Mouse (Mus musculus): ENCODE data around the gene Fbxl7.
A peak's percentile ranks its signal among the peaks of the same experiment; 100 is the strongest.

The Fbxl7 gene

DNA sequence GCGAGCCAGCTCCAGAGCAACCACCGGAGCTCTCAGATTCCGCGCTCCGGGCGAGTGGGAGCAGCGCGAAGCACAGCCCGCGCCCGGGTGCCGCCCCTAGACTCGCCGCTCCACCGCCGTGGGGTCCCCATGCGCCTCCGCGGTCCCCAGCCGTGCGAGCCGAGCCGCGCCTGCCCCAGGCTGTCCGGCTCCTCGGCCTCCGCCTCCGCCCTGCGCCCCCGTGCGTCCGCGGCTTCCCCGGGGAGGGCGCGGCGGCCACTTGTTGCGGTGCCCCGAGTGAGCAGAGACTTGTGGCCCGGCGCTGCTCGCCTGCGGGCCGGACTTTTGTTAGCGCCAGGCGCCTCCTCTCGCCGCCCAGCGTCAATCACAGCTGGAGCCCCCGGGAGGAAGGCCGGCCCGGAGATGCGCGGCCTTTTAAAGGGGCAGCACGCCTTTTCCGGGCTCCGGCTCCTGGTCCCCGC, at the start of gene Fbxl7:
TSS of gene Fbxl7 (minus strand) at position 330 of the 461 bp plus-strand sequence.
- DNase-seq (ENCODE audit: low spot score): peak; percentile 85

- DNase-seq (ENCODE audit: low spot score): no peak
Measured at GRCm38 (mm10) chr15:26922026-26922425, 26.6 kb upstream of the Fbxl7 start.

DNA sequence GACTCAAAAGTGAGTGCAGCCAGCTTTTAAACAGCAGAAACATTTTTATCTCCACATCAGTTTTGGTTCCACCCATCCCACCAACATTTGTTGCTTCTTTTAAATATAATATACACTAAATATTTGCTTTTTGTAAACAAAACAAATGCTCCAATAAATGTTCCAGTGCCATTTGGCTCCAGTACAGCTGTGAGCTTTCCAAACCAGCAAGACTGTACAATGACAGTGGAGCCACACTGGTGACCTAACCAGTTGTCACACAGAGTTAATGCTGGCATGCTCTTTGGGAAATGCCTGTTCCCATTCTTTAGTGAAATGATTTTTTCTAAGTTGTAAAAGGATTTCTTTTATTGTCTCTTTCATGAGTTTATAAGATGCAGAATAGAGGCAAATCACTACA, 18.0 kb upstream of the Fbxl7 start:
- no peak for DNase-seq (ENCODE audit: low spot score)

- peak; percentile 71 for DNase-seq (ENCODE audit: low spot score)
Measured at GRCm38 (mm10) chr15:26895761-26896160, 381 bp upstream of the Fbxl7 start.

- DNase-seq (ENCODE audit: low spot score): peak; percentile 52
Measured at GRCm38 (mm10) chr15:26894801-26895229, 565 bp downstream of the Fbxl7 start.

DNA sequence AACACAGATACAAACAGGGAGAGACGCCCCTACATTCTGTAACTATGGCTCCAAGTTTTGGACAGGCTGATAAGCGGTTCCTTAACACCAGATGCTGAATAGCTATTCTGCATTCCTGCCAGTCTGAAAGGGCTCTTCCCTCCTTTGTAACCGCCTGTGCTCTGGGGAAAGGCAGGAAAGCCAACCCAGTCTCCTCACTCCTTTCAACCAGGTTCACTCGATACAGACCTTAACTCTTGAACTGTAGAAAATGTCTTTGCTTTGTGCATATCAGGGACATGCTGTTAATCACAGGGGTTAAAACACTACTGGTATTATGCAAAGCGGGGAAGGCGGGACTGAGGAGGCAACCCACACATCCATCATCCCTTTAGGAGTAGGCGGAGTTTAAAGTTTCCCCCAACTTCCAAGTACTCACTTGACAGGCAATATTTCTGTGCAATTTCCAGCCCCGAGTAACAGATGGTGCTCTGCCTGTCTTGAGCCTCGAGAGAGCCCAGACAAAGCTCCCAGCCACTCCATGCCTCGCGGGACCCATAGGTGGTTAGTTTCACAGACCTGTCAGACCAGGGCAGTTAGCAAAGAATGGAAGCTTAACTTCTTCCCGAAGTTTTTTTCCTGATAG, 1.2 kb downstream of the Fbxl7 start:
- peak; percentile 79 for DNase-seq (ENCODE audit: low spot score)

GRCm38 (mm10) chr15:26893136-26893535, 2.2 kb downstream of the Fbxl7 start:
- DNase-seq (ENCODE audit: low spot score): no peak

- DNase-seq (ENCODE audit: low spot score): no peak
Measured at GRCm38 (mm10) chr15:26889971-26890370, 5.4 kb downstream of the Fbxl7 start.

- DNase-seq (ENCODE audit: low spot score): no peak
Measured at GRCm38 (mm10) chr15:26888170-26888569, 7.2 kb downstream of the Fbxl7 start.

GRCm38 (mm10) chr15:26885979-26886378, 9.4 kb downstream of the Fbxl7 start:
- DNase-seq (ENCODE audit: low spot score): no peak

GRCm38 (mm10) chr15:26880212-26880956, 15.0 kb downstream of the Fbxl7 start:
- DNase-seq (ENCODE audit: low spot score): no peak

DNA sequence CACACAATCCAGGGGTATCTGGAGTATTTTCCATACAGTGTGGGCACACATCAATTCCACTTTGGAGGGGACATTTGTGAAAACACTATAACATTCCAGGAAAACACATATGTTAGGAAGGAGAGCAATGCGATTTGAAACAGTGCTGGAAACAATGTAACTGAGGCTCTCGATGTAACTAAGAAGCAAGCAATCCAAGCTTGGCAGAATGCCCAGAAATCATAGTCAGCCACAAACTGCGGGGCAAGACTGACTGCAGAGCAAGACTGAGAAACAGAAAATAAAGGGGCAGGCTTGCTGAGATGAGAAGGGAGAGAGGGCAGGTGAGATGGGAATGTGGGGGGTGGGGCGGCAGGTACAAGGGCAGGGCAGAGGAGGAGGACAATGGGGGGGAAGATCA, 19.7 kb downstream of the Fbxl7 start:
- DNase-seq (ENCODE audit: low spot score): no peak

GRCm38 (mm10) chr15:26872234-26872633, 23.1 kb downstream of the Fbxl7 start:
- no peak for DNase-seq (ENCODE audit: low spot score)

GRCm38 (mm10) chr15:26869197-26869596, 26.2 kb downstream of the Fbxl7 start:
- DNase-seq (ENCODE audit: low spot score): no peak

DNA sequence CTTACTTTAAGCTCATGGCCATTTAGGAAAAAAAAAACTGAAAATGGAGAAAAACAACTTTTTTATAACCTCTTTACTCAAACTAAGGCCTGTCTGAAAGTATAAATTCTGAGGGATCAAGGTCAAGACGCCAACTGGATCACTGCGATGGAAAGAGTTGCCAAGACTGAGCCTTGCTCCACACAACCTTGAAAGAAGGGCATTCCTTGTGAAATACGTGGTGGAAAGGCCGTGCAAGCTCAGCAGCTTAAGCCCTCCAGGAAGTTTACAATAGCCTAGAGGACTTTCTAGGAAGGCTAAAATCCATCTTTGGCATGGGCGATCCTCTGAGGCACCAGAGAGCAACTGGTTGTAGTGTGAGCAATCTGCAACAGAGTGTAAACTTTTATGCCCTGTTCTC, 27.9 kb downstream of the Fbxl7 start:
- DNase-seq (ENCODE audit: low spot score): no peak

DNA sequence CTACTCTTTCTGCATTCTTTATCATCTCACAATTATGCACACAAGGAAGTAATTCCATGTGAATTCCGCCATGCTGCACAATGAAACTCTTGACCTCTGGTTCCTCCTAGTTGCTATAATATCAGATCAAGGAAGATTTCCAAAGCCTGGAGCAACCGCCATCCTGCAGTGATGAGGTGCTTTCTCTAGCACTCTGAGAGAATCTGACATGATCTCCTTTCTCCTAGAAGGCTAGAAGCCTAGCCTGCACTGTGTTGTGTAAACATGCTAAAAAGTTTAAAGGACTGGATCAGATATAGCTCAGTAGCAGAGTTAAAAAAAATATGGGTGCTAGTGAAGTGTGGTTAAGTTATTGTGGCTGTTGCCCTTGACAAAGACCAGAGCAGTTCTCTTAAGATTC, 33.2 kb downstream of the Fbxl7 start:
- DNase-seq (ENCODE audit: low spot score): no peak

- no peak for DNase-seq (ENCODE audit: low spot score)
Measured at GRCm38 (mm10) chr15:26849626-26850025, 45.8 kb downstream of the Fbxl7 start.

DNA sequence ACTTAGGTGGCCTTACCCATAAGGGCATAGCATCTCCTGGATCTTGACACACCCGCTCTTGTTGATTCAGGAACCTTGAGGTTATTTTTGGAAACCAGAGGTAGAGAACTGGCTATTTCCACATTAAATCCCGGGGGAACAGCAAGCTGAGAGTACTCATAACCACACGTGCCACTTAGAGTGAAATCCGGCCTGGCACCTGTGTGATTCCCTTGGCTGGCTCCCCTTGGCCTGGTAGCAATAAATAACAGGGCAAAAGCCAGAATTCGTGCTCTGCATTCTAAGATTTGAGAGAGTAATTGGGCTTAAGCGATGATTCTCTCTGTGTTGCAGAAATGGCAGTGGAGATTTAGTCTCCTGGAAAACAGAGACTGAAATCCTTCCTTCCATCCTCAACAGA, 53.2 kb downstream of the Fbxl7 start:
- no peak for DNase-seq (ENCODE audit: low spot score)

DNA sequence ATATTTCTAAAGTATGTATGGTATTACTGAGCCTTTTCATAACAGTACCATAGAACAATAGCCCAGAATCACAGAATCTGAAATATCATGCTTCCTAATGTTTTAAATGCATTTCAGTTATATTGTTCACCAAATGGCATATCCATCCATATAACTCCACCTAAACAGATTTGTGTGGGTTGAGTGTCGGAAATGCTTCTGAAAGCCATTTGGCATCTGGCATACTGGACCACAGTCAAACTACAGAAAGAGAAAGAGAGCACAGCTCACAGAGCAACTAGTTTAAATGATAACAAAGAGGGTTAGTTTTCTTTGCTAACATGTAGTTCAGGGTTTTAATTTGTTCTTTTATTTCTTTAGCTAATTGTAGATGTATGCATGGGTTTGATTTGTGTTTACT, 57.0 kb downstream of the Fbxl7 start:
- no peak for DNase-seq (ENCODE audit: low spot score)

DNA sequence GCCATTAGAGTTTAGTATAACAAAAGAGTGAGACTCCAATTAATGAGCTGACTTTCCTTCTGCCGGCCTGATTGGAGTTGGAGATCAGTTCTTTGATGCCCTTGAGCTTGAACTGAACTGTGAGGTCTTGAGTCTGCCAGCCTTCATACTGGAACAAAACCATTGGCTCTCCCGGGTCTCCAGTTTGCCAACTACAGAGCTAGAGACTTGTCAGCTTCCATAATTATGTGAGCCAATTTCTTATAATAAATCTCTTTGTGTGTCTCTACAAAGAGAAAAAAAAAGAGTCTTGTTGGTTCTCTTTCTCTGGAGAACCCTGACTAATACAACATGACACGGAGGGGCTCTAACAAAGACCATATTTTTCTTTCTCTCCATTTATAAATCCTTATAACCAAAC, 58.2 kb downstream of the Fbxl7 start:
- no peak for DNase-seq (ENCODE audit: low spot score)

DNA sequence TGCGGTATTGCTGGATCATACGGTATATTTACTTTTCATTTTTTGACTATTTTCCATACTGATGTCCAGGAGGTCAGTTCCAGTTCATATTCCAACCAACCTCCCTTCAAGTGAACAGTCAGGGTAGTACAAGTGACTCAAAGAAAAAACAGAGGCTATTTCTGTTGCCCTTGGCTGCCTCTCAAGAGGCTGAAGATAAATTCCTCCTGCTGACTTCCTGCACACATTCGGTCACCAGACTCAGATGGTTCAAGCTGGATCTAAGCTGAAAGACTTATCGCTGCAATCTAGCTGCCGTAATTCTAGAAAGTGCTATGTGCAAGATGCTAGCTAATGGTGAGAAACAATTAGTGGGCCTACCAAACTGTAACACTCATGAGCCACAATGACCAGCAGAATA, 61.0 kb downstream of the Fbxl7 start:
- DNase-seq (ENCODE audit: low spot score): no peak

- DNase-seq (ENCODE audit: low spot score): no peak
Measured at GRCm38 (mm10) chr15:26831141-26831540, 64.2 kb downstream of the Fbxl7 start.

DNA sequence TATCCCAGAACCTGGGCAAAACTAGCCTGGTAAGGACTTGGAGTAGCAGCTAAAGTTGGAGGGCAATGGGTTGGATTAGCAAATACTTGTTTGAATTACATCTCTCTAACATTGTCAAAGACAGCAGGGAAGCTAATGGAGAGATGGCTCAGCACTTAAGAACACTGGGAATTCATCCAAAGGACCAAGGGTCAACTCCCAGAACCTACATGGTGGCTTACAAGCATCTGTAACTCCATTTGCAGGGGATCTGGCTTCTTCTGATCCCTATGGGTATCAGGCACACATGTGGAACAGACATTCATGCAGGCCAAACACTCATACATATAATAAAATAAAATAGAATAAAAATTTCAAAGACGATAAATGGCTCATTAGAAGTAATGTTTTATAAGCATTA, 78.4 kb downstream of the Fbxl7 start:
- DNase-seq (ENCODE audit: low spot score): no peak

DNA sequence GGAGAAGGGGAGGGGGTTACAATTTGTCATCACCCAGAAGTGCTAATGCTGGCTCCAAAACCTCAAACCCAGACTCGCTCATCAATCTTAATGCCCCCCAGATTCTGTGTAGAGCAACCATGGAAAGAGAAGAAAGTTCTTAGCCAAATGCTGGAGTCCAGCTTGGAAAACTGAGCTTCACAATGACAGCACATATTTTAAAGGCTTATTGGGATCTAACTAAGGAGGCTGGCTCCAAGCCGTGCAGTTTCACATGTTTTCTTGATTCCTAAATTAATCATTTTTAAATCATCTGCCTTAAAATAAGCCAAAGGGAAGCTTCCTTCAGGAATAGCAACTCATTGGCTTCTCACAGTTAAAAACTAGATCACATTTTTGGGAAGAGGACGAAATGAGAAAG, 82.5 kb downstream of the Fbxl7 start:
- no peak for DNase-seq (ENCODE audit: low spot score)

Measured in embryo, embryonic 10 days (tissue).